Mouse (Mus musculus) megakaryocyte progenitor cell, adult 5-6 weeks (primary cell): ENCODE data around the gene Tex22. TPM values are rescaled to one million over a fixed set of nuclear protein-coding genes. Genes with fewer than 3 reads are reported as not detected.

Source experiments
- ATAC-seq: replicated peaks from 2 replicates; pipeline ENCODE4 v1.8.0; 2016; ENCODE audit warnings: mild to moderate bottlenecking, moderate TSS enrichment, inconsistent platforms; ENCODE audit not compliant: poor library complexity
- total RNA-seq, 2 experiments: library from RNA; stranded (forward) in 1 of 2; stranded (reverse) in 1 of 2; fragments of 157-497, 149-512 nt in 1 of 2; fragments of 200-1000 nt in 1 of 2; gene quantifications; 2 replicates each; pipeline versions ENCODE4 v1.2.3 to v1.2.4; 2015 to 2017

Gene Tex22
- total RNA-seq, 2 experiments from 2014 or later: 0.17 to 0.27 TPM

- no peak for ATAC-seq
These were observed 26.3 kb downstream of the Tex22 start for GRCm38 (mm10) chr12:113100448-113101076.

DNA sequence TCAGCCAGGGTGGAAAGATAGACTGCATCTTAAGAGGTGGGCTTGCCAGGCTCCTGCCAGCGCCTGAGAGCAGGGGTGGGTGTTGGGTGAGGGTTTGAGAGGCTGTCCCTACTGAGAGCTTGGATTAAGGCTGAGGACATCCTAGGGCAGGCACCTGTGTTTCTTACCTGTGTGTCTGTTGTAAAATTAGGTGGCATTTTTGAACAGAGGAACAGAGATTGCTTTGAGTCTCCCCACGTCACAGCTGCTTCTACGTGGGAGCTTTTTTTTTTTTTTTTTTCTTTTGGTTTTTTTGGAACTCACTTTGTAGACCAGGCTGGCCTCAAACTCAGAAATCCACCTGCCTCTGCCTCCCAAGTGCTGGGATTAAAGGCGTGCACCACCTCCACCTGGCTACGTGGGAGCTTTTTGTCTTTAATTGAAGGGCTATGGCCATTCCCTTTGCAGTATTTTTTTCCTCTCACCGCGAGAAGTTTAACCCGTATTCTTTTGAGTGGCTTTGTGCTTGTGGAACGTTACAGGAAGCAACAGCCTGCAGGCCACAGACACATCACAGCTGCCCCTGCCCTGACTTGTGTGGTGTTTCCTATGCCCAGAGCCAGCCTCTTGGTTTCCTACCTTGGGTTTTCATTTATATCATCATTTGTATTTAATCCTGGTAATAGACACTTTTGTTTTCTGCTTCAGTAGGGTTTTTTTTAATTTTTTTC is 27.1 kb downstream of the Tex22 start:
- no peak for ATAC-seq

- ATAC-seq: peak; percentile 64
These were observed 28.2 kb downstream of the Tex22 start for GRCm38 (mm10) chr12:113102461-113102860.

DNA sequence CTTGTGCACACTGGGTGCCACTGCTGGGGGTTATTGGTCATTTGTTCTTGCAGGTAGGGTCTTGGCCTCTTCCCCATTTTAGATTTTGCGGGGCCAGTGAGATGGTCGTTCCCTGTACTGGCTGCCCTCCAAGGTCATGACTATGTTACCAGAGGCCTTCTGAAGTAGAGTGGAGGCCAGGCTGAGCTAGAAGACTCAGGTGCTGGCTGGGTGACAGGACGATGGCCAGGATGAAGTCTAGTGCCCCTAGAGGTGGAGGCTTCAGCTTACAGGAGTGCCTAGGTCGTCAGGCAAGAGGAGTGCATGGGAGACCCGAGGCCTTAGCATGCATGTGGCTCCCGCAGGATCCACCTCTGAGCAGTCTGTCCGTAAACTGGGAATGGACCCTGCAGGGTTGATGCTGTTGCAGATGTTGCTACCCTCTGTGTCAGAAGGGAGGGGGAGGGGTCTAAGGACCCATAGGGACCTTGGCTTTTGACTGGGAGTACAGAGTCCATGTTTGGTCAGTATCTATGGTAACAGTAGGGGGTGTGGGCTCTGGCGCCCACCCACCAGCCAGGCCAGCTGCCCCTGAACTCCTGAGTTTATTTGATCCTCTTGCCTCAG is 29.6 kb downstream of the Tex22 start:
- ATAC-seq: peak; percentile 41

DNA sequence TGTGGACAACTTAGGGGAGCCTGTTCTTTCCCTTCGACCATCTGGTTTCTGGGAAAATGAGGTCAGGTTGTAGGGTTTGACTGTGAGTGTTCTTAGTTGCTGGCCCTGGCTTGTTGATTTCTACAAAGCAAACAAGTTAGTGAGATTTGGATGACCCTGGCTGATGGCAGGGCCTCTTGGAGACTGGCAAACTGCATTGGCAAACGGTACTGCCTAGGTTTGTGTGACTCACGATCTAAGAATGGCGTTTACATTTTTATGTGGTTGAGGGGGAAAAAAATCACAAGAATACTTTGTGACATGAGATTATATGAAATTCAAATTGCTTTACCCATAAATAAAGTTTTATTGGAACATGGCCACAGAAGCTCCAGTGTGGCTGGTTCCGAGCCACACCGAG is 32.1 kb downstream of the Tex22 start:
- ATAC-seq: no peak

GRCm38 (mm10) chr12:113107431-113108124 is 33.3 kb downstream of the Tex22 start:
- ATAC-seq: peak; percentile 84

DNA sequence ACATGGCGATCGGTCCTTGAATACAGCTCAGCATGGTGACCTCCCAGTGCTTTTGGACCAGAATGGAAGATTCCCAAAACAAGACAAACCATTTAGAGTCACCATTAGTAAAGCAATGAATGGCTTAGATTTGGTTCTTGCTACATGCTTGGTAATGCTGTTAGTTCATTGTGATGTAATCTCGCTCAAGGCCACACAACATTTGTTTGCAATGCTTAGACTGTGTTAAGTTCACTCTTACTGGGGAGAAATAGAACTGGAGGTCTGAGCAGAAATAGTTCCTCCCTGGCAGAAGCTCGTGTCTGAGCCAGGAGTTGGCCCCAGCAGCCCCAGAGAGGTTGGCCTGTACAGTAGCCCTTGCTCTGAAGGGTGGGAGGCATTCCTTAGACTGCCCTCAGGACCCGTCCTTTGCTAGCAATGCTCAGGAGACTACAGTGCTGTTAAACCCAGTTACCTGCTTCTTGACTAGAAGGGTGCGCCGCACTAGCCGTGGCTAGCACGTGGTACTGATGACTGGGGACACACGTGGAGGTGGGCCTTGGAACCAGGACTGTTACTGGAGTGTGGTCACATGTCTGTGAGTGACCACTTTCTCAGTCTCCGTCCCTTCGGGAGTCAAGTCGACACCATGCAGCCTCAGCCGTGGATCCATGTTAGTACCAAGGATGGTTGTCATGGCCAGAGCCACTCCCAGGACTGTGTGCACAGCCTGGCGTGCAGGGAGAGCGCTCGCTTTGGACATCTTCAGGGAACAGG is 34.4 kb downstream of the Tex22 start:
- no peak for ATAC-seq

- no peak for ATAC-seq
These were observed 35.5 kb downstream of the Tex22 start for GRCm38 (mm10) chr12:113109801-113110200.

DNA sequence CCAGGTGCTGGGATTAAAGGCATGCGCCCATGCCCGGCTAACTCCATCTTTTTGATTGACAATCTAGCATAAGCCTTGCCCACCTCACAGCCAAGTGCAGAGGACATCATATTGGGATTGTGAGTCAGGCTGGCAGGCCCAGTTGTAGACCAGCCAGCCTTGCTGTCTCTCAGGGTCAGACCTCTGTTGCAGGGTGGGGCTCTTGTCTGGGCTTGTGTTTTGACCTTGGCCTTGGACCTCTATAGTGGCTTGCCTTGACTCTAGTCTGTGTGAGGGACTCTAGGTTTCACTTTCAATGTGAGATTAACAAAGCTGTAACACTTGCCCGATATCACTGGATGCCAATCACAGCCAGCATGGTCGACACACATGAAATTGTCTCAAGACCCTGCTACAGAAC is 39.8 kb downstream of the Tex22 start:
- no peak for ATAC-seq

- ATAC-seq: no peak
These were observed 40.7 kb downstream of the Tex22 start for GRCm38 (mm10) chr12:113114856-113115538.

- peak; percentile 92 for ATAC-seq
These were observed 45.5 kb downstream of the Tex22 start for GRCm38 (mm10) chr12:113119516-113120410.

GRCm38 (mm10) chr12:113124726-113125125 is 50.4 kb downstream of the Tex22 start:
- no peak for ATAC-seq

DNA sequence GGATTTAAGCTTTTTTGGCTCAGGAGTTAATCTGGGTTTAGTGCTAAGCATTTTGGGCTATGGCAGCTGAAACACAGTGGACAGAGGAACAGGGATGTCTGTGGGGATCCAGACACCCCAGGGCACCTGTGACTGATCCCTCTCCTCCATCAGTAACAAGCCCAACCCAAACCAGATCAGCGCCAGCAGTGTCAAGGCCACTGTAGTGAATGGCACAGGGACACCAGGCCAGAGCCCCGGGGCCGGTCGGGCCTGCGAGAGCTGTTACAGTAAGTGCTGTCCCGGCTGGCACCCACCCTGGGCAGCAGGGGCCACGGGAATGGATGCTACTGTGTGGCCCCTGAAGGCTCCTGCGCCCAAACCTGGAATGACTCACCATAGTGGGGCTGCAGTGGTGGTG is 56.4 kb downstream of the Tex22 start:
- no peak for ATAC-seq

DNA sequence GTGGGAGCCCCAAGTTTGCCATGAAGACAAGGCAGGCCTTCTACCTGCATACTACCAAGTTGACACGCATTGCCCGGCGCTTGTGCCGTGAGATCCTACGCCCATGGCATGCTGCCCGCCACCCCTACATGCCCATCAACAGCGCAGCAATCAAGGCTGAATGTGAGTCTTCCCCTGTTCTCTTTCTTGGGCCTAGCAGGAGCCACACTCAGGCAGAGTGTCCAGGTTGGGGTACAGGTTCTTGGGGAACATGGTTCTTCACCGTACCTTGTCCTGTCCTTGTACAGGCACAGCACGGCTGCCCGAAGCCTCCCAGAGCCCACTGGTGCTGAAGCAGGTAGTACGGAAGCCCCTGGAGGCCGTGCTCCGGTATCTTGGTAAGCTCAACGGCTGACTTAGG is 57.3 kb downstream of the Tex22 start:
- no peak for ATAC-seq

- no peak for ATAC-seq
These were observed 58.3 kb downstream of the Tex22 start for GRCm38 (mm10) chr12:113132567-113132966.

- no peak for ATAC-seq
These were observed 59.0 kb downstream of the Tex22 start for GRCm38 (mm10) chr12:113133260-113133659.

DNA sequence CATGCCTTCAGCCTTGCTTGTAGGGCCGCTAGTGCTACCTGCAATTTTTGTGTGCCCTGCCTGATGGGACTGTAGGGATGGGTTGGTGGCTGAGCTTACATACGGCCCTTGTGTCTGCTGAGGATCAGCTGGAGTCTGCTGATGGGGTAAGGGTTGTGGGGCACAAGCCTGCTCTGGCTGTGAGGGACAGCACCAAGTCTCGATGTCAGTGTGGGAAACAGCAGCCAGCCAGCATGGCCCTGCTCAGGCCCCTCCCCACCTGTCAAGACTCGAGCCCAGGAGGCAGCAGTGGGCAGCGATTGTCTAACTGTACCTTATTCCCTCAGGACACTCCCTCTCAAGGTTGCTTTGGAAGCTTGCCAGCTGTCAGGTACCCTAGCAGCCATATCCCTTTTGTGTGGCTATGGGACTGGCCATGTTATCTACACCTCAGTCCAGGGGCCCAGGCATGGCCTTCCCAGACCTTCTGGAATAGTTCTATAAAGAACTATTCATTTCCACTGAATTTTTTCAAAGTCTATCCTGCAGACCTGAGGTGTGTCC is 59.6 kb downstream of the Tex22 start:
- no peak for ATAC-seq

DNA sequence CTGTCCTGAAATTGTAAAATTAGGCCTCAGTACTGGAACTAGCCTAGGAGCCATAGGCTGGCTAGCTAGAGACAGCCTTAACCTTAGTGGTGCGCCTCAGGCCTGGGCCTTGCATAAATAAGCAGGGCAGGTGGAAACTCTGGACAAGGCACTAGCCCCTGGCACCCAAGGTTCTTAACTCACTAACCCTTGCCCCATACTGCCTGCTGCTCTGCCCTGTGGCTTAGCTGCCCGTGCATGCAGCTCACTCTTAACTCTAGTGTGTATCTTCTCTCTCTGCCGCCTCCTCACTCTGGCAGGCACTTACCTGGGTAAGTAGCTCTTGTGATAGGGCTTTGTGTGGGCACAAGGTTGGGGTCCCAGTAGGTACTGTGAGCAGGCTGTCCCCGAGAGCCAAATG is 60.2 kb downstream of the Tex22 start:
- no peak for ATAC-seq

DNA sequence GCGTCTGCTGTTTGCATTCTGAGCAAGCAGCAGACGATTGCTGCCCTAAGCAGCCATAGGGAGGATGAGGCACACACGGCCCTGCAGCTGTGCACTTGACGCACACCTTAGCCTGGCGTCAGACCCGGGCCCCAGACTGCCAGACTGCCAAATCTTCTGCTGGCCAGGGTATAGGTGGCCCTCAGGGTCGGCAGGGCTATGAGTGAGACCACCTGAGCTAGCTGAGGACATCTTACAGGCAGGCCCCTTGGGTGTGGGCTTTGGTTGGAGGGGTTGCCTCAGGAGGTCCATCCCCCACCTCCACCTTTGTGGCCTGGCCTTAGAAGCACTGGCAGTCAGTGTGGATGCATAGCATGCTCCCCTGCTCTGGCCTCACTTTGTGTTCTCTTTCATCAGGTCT is 61.1 kb downstream of the Tex22 start:
- no peak for ATAC-seq
